Mouse (Mus musculus) heart, adult 2 months (tissue): Measurements from ENCODE around the gene Ppp1r36.

Experiments used
- CTCF ChIP-seq: fragments of 200-600 bp; IDR thresholded peaks from 2 replicates; pipeline ENCODE4 v1.8.1; 2022; ENCODE audit warnings: antibody characterized with exemption, mild to moderate bottlenecking, moderate library complexity
- POLR2A ChIP-seq: fragments of 200-500 bp; IDR thresholded peaks from 2 replicates; pipeline ENCODE4 v1.6.1; 2011; ENCODE audit warnings: mild to moderate bottlenecking, low read depth, low read length, control low read depth; ENCODE audit not compliant: insufficient read depth

DNA sequence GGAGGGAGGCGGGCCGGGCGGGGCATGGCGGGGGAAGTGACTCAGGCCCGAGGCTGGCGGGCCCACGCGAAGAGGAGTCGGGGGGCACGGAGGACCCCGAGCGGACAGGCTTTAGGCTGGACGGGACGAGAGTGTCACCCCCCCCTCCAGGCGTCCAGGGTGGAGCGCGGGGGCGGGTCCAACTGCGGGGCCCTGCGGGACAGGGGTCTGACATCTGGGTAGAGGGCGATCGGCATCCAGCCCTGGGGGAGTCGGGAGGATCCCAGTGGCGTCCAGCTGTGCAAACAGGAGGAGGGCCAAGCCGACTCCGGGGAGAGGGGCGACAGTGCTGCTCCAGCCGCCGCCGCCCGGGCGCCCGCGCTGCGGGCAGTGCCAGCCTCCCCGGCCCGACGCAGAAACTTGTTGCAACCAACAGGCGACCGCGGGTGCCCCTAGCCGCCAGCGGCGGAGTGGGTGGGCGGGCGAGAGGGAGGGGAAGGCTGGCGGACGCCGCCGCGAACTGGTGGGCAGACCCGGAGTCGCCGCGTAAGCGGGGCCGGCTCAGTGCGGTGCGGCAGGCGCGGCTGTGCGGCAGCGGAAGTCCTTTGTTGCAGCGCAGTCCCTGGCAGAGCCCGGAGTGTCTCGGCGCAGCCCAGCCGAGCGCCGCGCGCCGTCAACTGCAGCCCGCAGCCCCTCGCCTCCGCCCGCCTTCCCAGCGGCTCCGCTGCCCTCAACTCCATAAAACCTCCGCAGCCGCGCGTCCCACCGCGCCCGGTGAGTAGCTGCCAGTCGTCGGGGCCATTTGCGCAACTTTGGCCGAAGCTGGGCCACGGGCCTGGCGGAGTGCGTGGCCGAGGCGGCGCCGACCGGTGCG, 47.1 kb upstream of the Ppp1r36 start, which contains the start of gene Zbtb1:
- TF ChIP-seq CTCF (peak; percentile 30), POLR2A (peak; percentile 46)
